Mouse (Mus musculus) midbrain, embryonic 14.5 days (tissue): ENCODE measurements around the gene Olfr901. TPM values are rescaled to one million over a fixed set of nuclear protein-coding genes. Genes with fewer than 3 reads are reported as not detected.
"Not testable (repeated sequence)": the region's sequence is repeated elsewhere in the genome, so short reads cannot be mapped to it uniquely, and the experiment has no call there.

ENCODE experiments used
- ATAC-seq: fragments of 200-750 bp; cut with Nextera tagmentation; 2 replicates; pipeline ENCODE4 v1.8.0; 2017; ENCODE audit warnings: moderate number of reproducible peaks, moderate library complexity; ENCODE audit not compliant: low FRiP score, low TSS enrichment
- DNase-seq: peaks from one replicate; pipeline ENCODE4 v3.0.0-alpha.2; 2015
- H3K27ac ChIP-seq: fragments of 300-500 bp; sonication (generic); replicated peaks from 2 replicates; pipeline ENCODE4 v1.5.1; 2014; ENCODE audit warnings: mild to moderate bottlenecking, low read depth, low read length, moderate library complexity
- H3K27me3 ChIP-seq: fragments of 300-500 bp; sonication (generic); 2 replicates; pipeline ENCODE4 v1.6.1; 2014; ENCODE audit warnings: low read length, control low read depth, mixed read lengths; ENCODE audit not compliant: control insufficient read depth, insufficient read depth
- H3K36me3 ChIP-seq: fragments of 300-500 bp; sonication (generic); 2 replicates; pipeline ENCODE4 v1.6.1; 2014; ENCODE audit warnings: low read length, control low read depth; ENCODE audit not compliant: control insufficient read depth, insufficient read depth
- H3K4me1 ChIP-seq: fragments of 300-500 bp; sonication (generic); 2 replicates; pipeline ENCODE4 v1.6.1; 2014; ENCODE audit warnings: mild to moderate bottlenecking, antibody characterized with exemption, low read length, control low read depth; ENCODE audit not compliant: control insufficient read depth, insufficient read depth
- H3K4me2 ChIP-seq: fragments of 300-500 bp; sonication (generic); 2 replicates; pipeline ENCODE4 v1.6.1; 2014; ENCODE audit warnings: mild to moderate bottlenecking, low read length, moderate library complexity
- H3K4me3 ChIP-seq: fragments of 300-500 bp; sonication (generic); replicated peaks from 2 replicates; pipeline ENCODE4 v1.5.1; 2014; ENCODE audit warnings: low read depth, low read length
- H3K9ac ChIP-seq: fragments of 300-500 bp; sonication (generic); replicated peaks from 2 replicates; pipeline ENCODE4 v1.6.1; 2014; ENCODE audit warnings: mild to moderate bottlenecking, low read length, moderate library complexity
- H3K9me3 ChIP-seq: fragments of 300-500 bp; sonication (generic); 2 replicates; pipeline ENCODE4 v1.6.1; 2016; ENCODE audit warnings: low read length, control low read depth, mixed read lengths; ENCODE audit not compliant: control insufficient read depth
- WGBS: fragments of 180-500 bp; shearing (Covaris S2); extraction: QIAGEN DNeasy Blood & Tissue Kit; methylation state at CpG from one replicate; pipeline ENCODE4 v1.1.7; 2014; 5-methylcytosine and 5-hydroxymethylcytosine counted together
- polyA plus RNA-seq: library from polyadenylated mRNA; unstranded; fragments of >200 nt; fragmentation: Nextera tagmentation; extraction: Ambion mirVana; gene quantifications from 2 replicates; pipeline ENCODE4 v1.2.1, GENCODE M21; 2014

Olfr901 gene
- not detected in 2 replicates for polyA plus RNA-seq

DNA sequence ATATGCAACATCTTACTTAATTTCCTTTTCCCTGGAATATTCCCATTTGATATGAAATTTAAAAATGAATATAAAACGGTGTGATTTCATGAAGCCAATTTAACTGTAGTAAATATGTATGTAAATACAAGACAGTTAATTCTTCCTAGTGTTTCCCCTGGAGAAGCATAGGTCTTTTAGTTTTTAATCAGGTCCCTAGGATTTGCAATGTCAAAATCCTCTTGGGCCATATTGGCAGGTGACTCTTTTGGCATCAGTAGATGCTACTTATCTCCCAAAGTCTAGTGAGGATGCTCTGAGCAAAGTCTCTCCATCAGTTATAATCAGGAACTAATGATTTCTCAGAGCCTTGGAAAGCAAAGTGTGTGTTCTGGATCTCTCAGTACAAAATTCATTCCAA lies at the start of gene Olfr901:
Olfr901 (plus strand) TSS at position 301 of the 400 bp plus-strand sequence.
- no peak for ATAC-seq
- Histone ChIP-seq H3K4me3 (no peak within 1 kb of the TSS), H3K9ac (no peak within 1 kb of the TSS), H3K27me3 (no peaks in the 10 kb centered on the region), H3K4me2 (no peak within 1 kb of the TSS), H3K27ac (no peak within 1 kb of the TSS), H3K4me1 (no peaks in the 10 kb centered on the region), H3K36me3 (no peaks in the 10 kb centered on the region), H3K9me3 (no peaks in the 10 kb centered on the region)
- DNase-seq, result no peak
- WGBS, result 87% methylated on average over 1 of the region's 1 CpGs

GRCm38 (mm10) chr9:38401398-38401797 lies 27.9 kb upstream of the Olfr901 start, which contains the start of gene Olfr147:
Olfr147 (plus strand) TSS chr9:38401698.
- 90% methylated on average over 1 of the region's 1 CpGs for WGBS
- H3K27ac ChIP-seq, result no peak within 1 kb of the TSS
- no peak within 1 kb of the TSS for H3K4me3 ChIP-seq
- no peaks in the 10 kb centered on the region for H3K36me3 ChIP-seq
- no peak within 1 kb of the TSS for H3K9ac ChIP-seq
- H3K9me3 ChIP-seq, result no peaks in the 10 kb centered on the region
- H3K4me2 ChIP-seq, result no peak within 1 kb of the TSS
- no peak for ATAC-seq
- no peaks in the 10 kb centered on the region for H3K4me1 ChIP-seq
- H3K27me3 ChIP-seq, result no peaks in the 10 kb centered on the region
- DNase-seq, result no peak

DNA sequence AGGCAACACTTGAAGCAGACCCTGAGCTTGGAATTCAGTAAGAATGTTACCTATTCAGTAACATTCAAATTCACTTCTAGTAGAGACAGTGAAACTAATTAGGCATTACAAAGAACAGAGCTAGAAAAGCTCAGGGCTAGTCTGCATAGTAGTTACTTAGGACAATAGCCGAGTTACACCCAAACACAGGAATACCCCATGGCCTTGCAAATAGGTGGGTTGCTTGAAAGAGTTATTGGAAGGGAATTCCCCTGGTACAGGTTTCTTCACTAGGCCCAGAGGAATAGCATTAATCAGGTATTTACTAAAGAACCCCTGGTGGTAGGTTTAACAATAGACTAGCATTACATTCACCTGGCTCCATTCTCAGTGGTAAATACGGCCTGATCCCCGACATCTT lies 21.8 kb upstream of the Olfr901 start:
- not testable (repeated sequence) for DNase-seq, ATAC-seq, H3K4me3 ChIP-seq, H3K27ac ChIP-seq, H3K36me3 ChIP-seq, H3K9ac ChIP-seq, H3K9me3 ChIP-seq, H3K27me3 ChIP-seq, H3K4me1 ChIP-seq, H3K4me2 ChIP-seq
- 91% methylated on average over 3 of the region's 3 CpGs for WGBS

- H3K4me2 ChIP-seq, H3K36me3 ChIP-seq, H3K4me1 ChIP-seq, DNase-seq, H3K4me3 ChIP-seq, ATAC-seq, H3K27ac ChIP-seq, H3K9me3 ChIP-seq, H3K9ac ChIP-seq, H3K27me3 ChIP-seq: not testable (repeated sequence)
- 97% methylated on average over 14 of the region's 14 CpGs for WGBS
Observed at GRCm38 (mm10) chr9:38413502-38413901, 15.8 kb upstream of the Olfr901 start.

GRCm38 (mm10) chr9:38423801-38424200 lies 5.5 kb upstream of the Olfr901 start:
- Histone ChIP-seq H3K9ac (no peak overlapping the region), H3K4me2 (no peak overlapping the region), H3K9me3 (no peaks in the 10 kb centered on the region), H3K4me1 (no peaks in the 10 kb centered on the region), H3K36me3 (no peaks in the 10 kb centered on the region), H3K27me3 (no peaks in the 10 kb centered on the region), H3K4me3 (no peak overlapping the region), H3K27ac (no peak overlapping the region)
- ATAC-seq, result no peak
- no peak for DNase-seq

- Histone ChIP-seq H3K27ac (no peak overlapping the region), H3K36me3 (no peaks in the 10 kb centered on the region), H3K4me1 (no peaks in the 10 kb centered on the region), H3K4me2 (no peak overlapping the region), H3K27me3 (no peaks in the 10 kb centered on the region), H3K9ac (no peak overlapping the region), H3K9me3 (no peaks in the 10 kb centered on the region), H3K4me3 (no peak overlapping the region)
- DNase-seq, result no peak
- ATAC-seq, result no peak
- 65% methylated on average over 1 of the region's 1 CpGs for WGBS
Observed at GRCm38 (mm10) chr9:38427026-38427425, 2.2 kb upstream of the Olfr901 start.

GRCm38 (mm10) chr9:38447352-38447751 lies 18.1 kb downstream of the Olfr901 start, which contains the start of gene Olfr902:
Olfr902 (plus strand) TSS chr9:38447652.
- Histone ChIP-seq H3K27me3 (no peaks in the 10 kb centered on the region), H3K4me2 (no peak within 1 kb of the TSS), H3K4me3 (no peak within 1 kb of the TSS), H3K36me3 (no peaks in the 10 kb centered on the region), H3K27ac (no peak within 1 kb of the TSS), H3K9ac (no peak within 1 kb of the TSS), H3K9me3 (no peaks in the 10 kb centered on the region), H3K4me1 (no peaks in the 10 kb centered on the region)
- DNase-seq, result no peak
- WGBS, result 92% methylated on average over 5 of the region's 5 CpGs
- no peak for ATAC-seq

DNA sequence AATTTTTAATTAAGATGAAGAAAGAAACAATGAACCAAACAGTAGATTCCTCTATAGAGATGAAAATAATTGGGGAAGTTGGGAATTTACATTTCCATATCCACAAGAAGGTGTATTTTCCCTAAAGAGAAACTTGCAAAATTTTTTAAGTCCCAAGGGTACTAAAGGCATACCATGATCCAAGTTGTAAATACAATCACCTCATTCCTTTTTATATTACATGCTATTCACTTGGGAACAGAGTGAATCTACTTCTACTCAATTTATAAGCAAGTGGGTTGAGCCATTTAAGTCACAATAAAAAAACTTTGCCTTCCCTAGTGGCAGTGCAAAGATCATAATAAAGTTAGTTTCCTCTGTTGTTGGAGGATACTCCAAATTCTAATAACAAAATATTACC lies 33.6 kb downstream of the Olfr901 start, which contains the start of gene Olfr904:
Olfr904 (plus strand) TSS at position 301 of the 400 bp plus-strand sequence.
- H3K4me2 ChIP-seq, result no peak within 1 kb of the TSS
- no peak for ATAC-seq
- H3K9ac ChIP-seq, result no peak within 1 kb of the TSS
- no peaks in the 10 kb centered on the region for H3K4me1 ChIP-seq
- H3K4me3 ChIP-seq, result no peak within 1 kb of the TSS
- no peaks in the 10 kb centered on the region for H3K9me3 ChIP-seq
- no peak within 1 kb of the TSS for H3K27ac ChIP-seq
- H3K27me3 ChIP-seq, result no peaks in the 10 kb centered on the region
- no peak for DNase-seq
- no peaks in the 10 kb centered on the region for H3K36me3 ChIP-seq

DNA sequence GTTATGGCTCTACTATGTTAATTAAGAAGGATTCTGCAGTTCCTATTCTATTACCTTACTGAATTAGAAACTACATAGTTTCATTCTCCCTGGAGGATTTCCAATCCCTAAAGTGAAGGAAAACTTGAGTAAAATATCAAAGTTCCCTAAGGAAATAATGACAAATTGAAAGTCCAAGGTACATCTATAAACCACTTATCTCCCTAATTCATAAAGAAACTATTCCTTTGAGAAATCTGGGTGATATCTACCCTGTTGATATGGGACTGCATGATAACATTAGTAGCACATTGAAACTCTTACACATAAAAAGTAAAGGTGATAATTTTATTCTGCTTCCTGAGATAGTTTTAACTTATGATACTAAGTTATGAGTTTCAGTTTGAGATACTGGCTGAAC lies 41.6 kb downstream of the Olfr901 start, which contains the start of gene Olfr905:
Olfr905 (plus strand) TSS at position 301 of the 400 bp plus-strand sequence.
- H3K9ac ChIP-seq, result no peak within 1 kb of the TSS
- H3K9me3 ChIP-seq, result no peaks in the 10 kb centered on the region
- no peaks in the 10 kb centered on the region for H3K27me3 ChIP-seq
- DNase-seq (no peak), ATAC-seq (no peak)
- H3K27ac ChIP-seq, result no peak within 1 kb of the TSS
- H3K4me1 ChIP-seq, result no peaks in the 10 kb centered on the region
- no peaks in the 10 kb centered on the region for H3K36me3 ChIP-seq
- H3K4me3 ChIP-seq, result no peak within 1 kb of the TSS
- no peak within 1 kb of the TSS for H3K4me2 ChIP-seq
